Mouse (Mus musculus): Measurements from ENCODE around the gene Pdgfc. TPM values are rescaled to one million over a fixed set of nuclear protein-coding genes. Genes with fewer than 3 reads are reported as not detected.

The Pdgfc gene
- polyA plus RNA-seq, 1 experiment, result 23.9 TPM

DNA sequence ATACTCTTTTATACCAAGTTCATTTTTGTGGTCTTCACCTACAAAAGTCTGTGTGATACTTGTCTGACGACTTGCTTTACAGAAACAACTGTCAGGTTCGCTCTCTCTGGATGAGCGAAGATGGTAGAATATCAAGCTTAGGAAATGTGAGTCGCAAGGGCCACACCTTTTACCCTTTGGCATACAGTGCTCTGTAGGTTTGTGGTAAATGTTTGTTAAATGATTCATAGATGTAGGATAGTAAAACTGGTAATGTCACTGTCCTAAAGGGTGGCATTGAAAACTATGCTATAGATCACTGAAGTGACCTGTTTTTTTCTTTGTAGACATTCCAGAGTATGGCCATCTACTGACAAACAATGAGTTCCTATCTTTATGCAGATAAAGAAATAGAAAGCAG is 161.4 kb downstream of the Pdgfc start:
- Histone ChIP-seq H3K79me2 (ENCODE audit: control insufficient read depth, insufficient read depth) (peaks cover 13% of the 10 kb centered on the region), H3K4me2 (ENCODE audit: low read depth) (no peak overlapping the region), H3K36me3 (ENCODE audit: control insufficient read depth, insufficient read depth) (no peaks in the 10 kb centered on the region), H3ac (ENCODE audit: control insufficient read depth, insufficient read length) (no peak overlapping the region), H3K4me3 (no peak overlapping the region), H3K27me3 (ENCODE audit: control insufficient read depth, insufficient read depth, insufficient read length) (no peaks in the 10 kb centered on the region)
- TF ChIP-seq POLR2A (IDR thresholded peaks at IDR 0.05; ENCODE audit: insufficient read length, low read depth) (no peak), MYOG (IDR thresholded peaks at IDR 0.05; ENCODE audit: control insufficient read depth in 1 of 3, insufficient read depth in 1 of 3, insufficient read length in 2 of 3, low read depth in 2 of 3) (no peak), SRF (IDR thresholded peaks at IDR 0.05; ENCODE audit: control insufficient read depth, insufficient read length, low read depth) (no peak), REST (IDR thresholded peaks at IDR 0.05; ENCODE audit: insufficient read depth, insufficient read length) (no peak), TCF12 (IDR thresholded peaks at IDR 0.05; ENCODE audit: insufficient read depth, poor library complexity, severe bottlenecking) (no peak), POLR2AphosphoS2 (IDR thresholded peaks at IDR 0.05; ENCODE audit: insufficient read length, low read depth) (no peak), MYOD1 (IDR thresholded peaks at IDR 0.05; ENCODE audit: control insufficient read depth in 1 of 3, insufficient read length in 2 of 3, low read depth in 2 of 3) (no peak), E2F4 (IDR thresholded peaks at IDR 0.05; ENCODE audit: insufficient read depth) (no peak), TCF3 (IDR thresholded peaks at IDR 0.05; ENCODE audit: insufficient read length, low read depth) (no peak), CEBPB (IDR thresholded peaks at IDR 0.05; ENCODE audit: insufficient read depth, poor library complexity, severe bottlenecking) (no peak)

DNA sequence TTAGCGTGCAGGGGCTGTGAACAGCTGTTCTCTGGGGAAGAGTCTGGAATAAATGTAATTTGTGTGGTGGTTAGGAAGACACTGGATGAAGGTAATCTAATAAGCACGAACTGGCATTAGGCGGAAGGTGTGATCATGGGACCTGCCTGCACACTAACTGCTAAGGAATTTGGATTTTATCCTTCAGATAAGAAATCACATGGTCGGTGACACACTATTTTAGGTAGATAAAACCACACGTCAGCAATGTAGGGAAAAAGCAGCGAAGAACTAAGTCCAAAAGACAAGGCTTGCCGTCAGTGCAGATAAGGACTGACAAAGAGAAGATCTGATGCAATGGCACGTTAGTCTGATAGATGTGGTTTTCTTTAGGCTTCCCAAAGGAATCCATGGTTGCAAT is 164.4 kb downstream of the Pdgfc start:
- Histone ChIP-seq H3K27me3 (ENCODE audit: control insufficient read depth, insufficient read depth, insufficient read length) (no peaks in the 10 kb centered on the region), H3K4me2 (ENCODE audit: low read depth) (no peak overlapping the region), H3K79me2 (ENCODE audit: control insufficient read depth, insufficient read depth) (peaks cover 1% of the 10 kb centered on the region), H3ac (ENCODE audit: control insufficient read depth, insufficient read length) (no peak overlapping the region), H3K36me3 (ENCODE audit: control insufficient read depth, insufficient read depth) (no peaks in the 10 kb centered on the region), H3K4me3 (no peak overlapping the region)
- TF ChIP-seq USF1 (IDR thresholded peaks at IDR 0.05; ENCODE audit: low read depth) (no peak), POLR2AphosphoS2 (IDR thresholded peaks at IDR 0.05; ENCODE audit: insufficient read length, low read depth) (no peak), TCF3 (IDR thresholded peaks at IDR 0.05; ENCODE audit: insufficient read length, low read depth) (no peak), REST (IDR thresholded peaks at IDR 0.05; ENCODE audit: insufficient read depth, insufficient read length) (no peak), E2F4 (IDR thresholded peaks at IDR 0.05; ENCODE audit: insufficient read depth) (no peak), CEBPB (IDR thresholded peaks at IDR 0.05; ENCODE audit: insufficient read depth, poor library complexity, severe bottlenecking) (peak; percentile 56; the same call in 1 of the 2 replicates), MYOG (IDR thresholded peaks at IDR 0.05; ENCODE audit: control insufficient read depth in 1 of 3, insufficient read depth in 1 of 3, insufficient read length in 2 of 3, low read depth in 2 of 3) (no peak), SRF (IDR thresholded peaks at IDR 0.05; ENCODE audit: control insufficient read depth, insufficient read length, low read depth) (no peak)

DNA sequence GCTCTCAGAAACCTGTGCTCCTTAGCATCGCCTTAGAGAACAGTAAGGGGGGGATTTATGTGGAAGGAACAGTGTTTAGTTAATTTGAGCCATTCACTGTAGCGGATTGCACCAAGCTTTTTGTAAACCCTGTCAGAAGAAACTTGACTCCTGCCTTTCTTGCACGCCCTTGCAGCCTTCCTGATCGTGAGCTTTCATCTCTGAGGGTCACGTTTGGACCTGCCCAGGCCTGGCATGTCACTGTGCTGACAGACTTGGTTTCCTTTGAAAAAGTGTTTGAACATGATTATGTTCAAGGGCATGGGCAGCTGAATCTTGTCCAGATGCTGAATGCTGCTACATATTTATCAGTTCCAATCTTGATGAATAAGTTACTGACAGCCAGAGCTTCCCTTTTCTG is 169.0 kb downstream of the Pdgfc start:
- H3K79me2 ChIP-seq (ENCODE audit: control insufficient read depth, insufficient read depth), result no peaks in the 10 kb centered on the region
- H3ac ChIP-seq (ENCODE audit: control insufficient read depth, insufficient read length), result no peak overlapping the region
- no peaks in the 10 kb centered on the region for H3K36me3 ChIP-seq (ENCODE audit: control insufficient read depth, insufficient read depth)
- no peaks in the 10 kb centered on the region for H3K27me3 ChIP-seq (ENCODE audit: control insufficient read depth, insufficient read depth, insufficient read length)
- TF ChIP-seq TCF3 (IDR thresholded peaks at IDR 0.05; ENCODE audit: insufficient read length, low read depth) (no peak), CEBPB (IDR thresholded peaks at IDR 0.05; ENCODE audit: insufficient read depth, poor library complexity, severe bottlenecking) (no peak), TCF12 (IDR thresholded peaks at IDR 0.05; ENCODE audit: insufficient read depth, poor library complexity, severe bottlenecking) (no peak), USF1 (IDR thresholded peaks at IDR 0.05; ENCODE audit: low read depth) (no peak), MAX (IDR thresholded peaks at IDR 0.05; ENCODE audit: low read depth) (no peak), REST (IDR thresholded peaks at IDR 0.05; ENCODE audit: insufficient read depth, insufficient read length) (no peak), MYOD1 (IDR thresholded peaks at IDR 0.05; ENCODE audit: control insufficient read depth in 1 of 3, insufficient read length in 2 of 3, low read depth in 2 of 3) (no peak), MYOG (IDR thresholded peaks at IDR 0.05; ENCODE audit: control insufficient read depth in 1 of 3, insufficient read depth in 1 of 3, insufficient read length in 2 of 3, low read depth in 2 of 3) (no peak), POLR2A (IDR thresholded peaks at IDR 0.05; ENCODE audit: insufficient read length, low read depth) (no peak)
- no peak overlapping the region for H3K4me3 ChIP-seq
- no peak overlapping the region for H3K4me2 ChIP-seq (ENCODE audit: low read depth)

DNA sequence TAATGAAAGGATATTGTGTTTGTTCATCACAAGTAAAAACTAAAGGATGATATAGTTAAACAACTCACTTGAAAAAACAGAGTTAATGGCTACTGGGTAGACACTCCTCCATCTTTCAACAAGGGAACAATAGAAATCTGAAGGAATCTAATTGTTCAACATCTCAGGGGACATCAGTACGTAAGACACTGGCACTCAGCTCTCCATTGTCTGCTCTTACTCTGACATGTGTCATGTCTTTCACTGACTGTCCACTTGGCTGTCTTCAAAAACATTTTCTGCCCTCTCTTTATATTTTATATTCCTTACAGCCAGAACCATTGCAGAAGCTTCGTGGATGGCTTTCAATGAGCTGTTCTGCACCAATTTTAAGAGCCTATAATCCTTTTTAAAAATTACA is 172.0 kb downstream of the Pdgfc start:
- Histone ChIP-seq H3K4me3 (no peak overlapping the region), H3K79me2 (ENCODE audit: control insufficient read depth, insufficient read depth) (no peaks in the 10 kb centered on the region), H3K4me2 (ENCODE audit: low read depth) (no peak overlapping the region), H3ac (ENCODE audit: control insufficient read depth, insufficient read length) (no peak overlapping the region), H3K36me3 (ENCODE audit: control insufficient read depth, insufficient read depth) (peaks cover 18% of the 10 kb centered on the region), H3K27me3 (ENCODE audit: control insufficient read depth, insufficient read depth, insufficient read length) (no peaks in the 10 kb centered on the region)
- TF ChIP-seq POLR2A (IDR thresholded peaks at IDR 0.05; ENCODE audit: insufficient read length, low read depth) (no peak), E2F4 (IDR thresholded peaks at IDR 0.05; ENCODE audit: insufficient read depth) (no peak), TCF12 (IDR thresholded peaks at IDR 0.05; ENCODE audit: insufficient read depth, poor library complexity, severe bottlenecking) (no peak), SRF (IDR thresholded peaks at IDR 0.05; ENCODE audit: control insufficient read depth, insufficient read length, low read depth) (no peak), USF1 (IDR thresholded peaks at IDR 0.05; ENCODE audit: low read depth) (no peak), REST (IDR thresholded peaks at IDR 0.05; ENCODE audit: insufficient read depth, insufficient read length) (no peak), TCF3 (IDR thresholded peaks at IDR 0.05; ENCODE audit: insufficient read length, low read depth) (no peak), MYOG (IDR thresholded peaks at IDR 0.05; ENCODE audit: control insufficient read depth in 1 of 3, insufficient read depth in 1 of 3, insufficient read length in 2 of 3, low read depth in 2 of 3) (no peak)

- no peak for TF ChIP-seq E2F4 (IDR thresholded peaks at IDR 0.05; ENCODE audit: insufficient read depth)
- no peak for TF ChIP-seq REST (IDR thresholded peaks at IDR 0.05; ENCODE audit: insufficient read depth, insufficient read length)
- no peak for TF ChIP-seq MAX (IDR thresholded peaks at IDR 0.05; ENCODE audit: low read depth)
- no peak for TF ChIP-seq USF1 (IDR thresholded peaks at IDR 0.05; ENCODE audit: low read depth)
- no peak for TF ChIP-seq POLR2AphosphoS2 (IDR thresholded peaks at IDR 0.05; ENCODE audit: insufficient read length, low read depth)
- TF ChIP-seq MYOG (IDR thresholded peaks at IDR 0.05; ENCODE audit: control insufficient read depth in 1 of 3, insufficient read depth in 1 of 3, insufficient read length in 2 of 3, low read depth in 2 of 3), result no peak
- no peak for TF ChIP-seq MYOD1 (IDR thresholded peaks at IDR 0.05; ENCODE audit: control insufficient read depth in 1 of 3, insufficient read length in 2 of 3, low read depth in 2 of 3)
- no peak for TF ChIP-seq POLR2A (IDR thresholded peaks at IDR 0.05; ENCODE audit: insufficient read length, low read depth)
- no peak for TF ChIP-seq SRF (IDR thresholded peaks at IDR 0.05; ENCODE audit: control insufficient read depth, insufficient read length, low read depth)
- no peak for TF ChIP-seq CEBPB (IDR thresholded peaks at IDR 0.05; ENCODE audit: insufficient read depth, poor library complexity, severe bottlenecking)
- Histone ChIP-seq H3K79me2 (ENCODE audit: control insufficient read depth, insufficient read depth) (no peaks in the 10 kb centered on the region), H3K4me3 (no peak overlapping the region), H3ac (ENCODE audit: control insufficient read depth, insufficient read length) (no peak overlapping the region), H3K27me3 (ENCODE audit: control insufficient read depth, insufficient read depth, insufficient read length) (no peaks in the 10 kb centered on the region), H3K36me3 (ENCODE audit: control insufficient read depth, insufficient read depth) (peaks cover 18% of the 10 kb centered on the region), H3K4me2 (ENCODE audit: low read depth) (no peak overlapping the region)
These were observed 174.9 kb downstream of the Pdgfc start for GRCm38 (mm10) chr3:81211147-81211546.

Measured in myocyte (in vitro differentiated cells).